Mouse (Mus musculus): ENCODE measurements around the gene Fbxo6. TPM values are rescaled to one million over a fixed set of nuclear protein-coding genes. Genes with fewer than 3 reads are reported as not detected.
"Not testable (repeated sequence)": the region's sequence is repeated elsewhere in the genome, so short reads cannot be mapped to it uniquely, and the experiment has no call there.

Gene Fbxo6
- 16.2 and 17.4 TPM in 2 replicates for polyA plus RNA-seq (2015; fragmentation: Nextera tagmentation; extraction: Ambion mirVana)

GRCm38 (mm10) chr4:148151267-148152168, at the start of gene Fbxo6:
TSS of gene Fbxo6 (minus strand) at chr4:148152140.
- H3K9me3 ChIP-seq (replicated peaks; ENCODE audit: control insufficient read depth, low read length), result no peaks in the 10 kb centered on the region
- H3K27me3 ChIP-seq (ENCODE audit: control insufficient read depth, insufficient read depth, low read length), result no peaks in the 10 kb centered on the region
- WGBS, result under 1% methylated on average over 54 of the region's 67 CpGs
- peak within 1 kb of the TSS; percentile 69 for H3K4me3 ChIP-seq (replicated peaks; ENCODE audit: low read length)
- peak within 1 kb of the TSS; percentile 84 for H3K9ac ChIP-seq (ENCODE audit: low read length)
- H3K27ac ChIP-seq (ENCODE audit: low read length), result peak within 1 kb of the TSS; percentile 89
- H3K36me3 ChIP-seq (ENCODE audit: control insufficient read depth, insufficient read depth, low read length), result no peaks in the 10 kb centered on the region
- H3K4me2 ChIP-seq (ENCODE audit: low read depth, low read length), result peak within 1 kb of the TSS; percentile 94
- H3K4me1 ChIP-seq (ENCODE audit: control insufficient read depth, insufficient read depth, low read length), result no peaks in the 10 kb centered on the region
- ATAC-seq (ENCODE audit: insufficient read depth, low FRiP score), result peak; percentile 89

GRCm38 (mm10) chr4:148198721-148199120, 46.8 kb upstream of the Fbxo6 start:
- H3K4me3 ChIP-seq (replicated peaks; ENCODE audit: low read length), result no peak overlapping the region
- no peaks in the 10 kb centered on the region for H3K4me1 ChIP-seq (ENCODE audit: control insufficient read depth, insufficient read depth, low read length)
- H3K36me3 ChIP-seq (ENCODE audit: control insufficient read depth, insufficient read depth, low read length), result no peaks in the 10 kb centered on the region
- no peak overlapping the region for H3K9ac ChIP-seq (ENCODE audit: low read length)
- no peaks in the 10 kb centered on the region for H3K9me3 ChIP-seq (replicated peaks; ENCODE audit: control insufficient read depth, low read length)
- 50% methylated on average over 10 of the region's 10 CpGs for WGBS
- no peak overlapping the region for H3K4me2 ChIP-seq (ENCODE audit: low read depth, low read length)
- ATAC-seq (ENCODE audit: insufficient read depth, low FRiP score), result no peak
- no peak overlapping the region for H3K27ac ChIP-seq (ENCODE audit: low read length)
- no peaks in the 10 kb centered on the region for H3K27me3 ChIP-seq (ENCODE audit: control insufficient read depth, insufficient read depth, low read length)

- no peaks in the 10 kb centered on the region for H3K27me3 ChIP-seq (ENCODE audit: control insufficient read depth, insufficient read depth, low read length)
- H3K9ac ChIP-seq (ENCODE audit: low read length), result no peak overlapping the region
- H3K27ac ChIP-seq (ENCODE audit: low read length), result no peak overlapping the region
- H3K36me3 ChIP-seq (ENCODE audit: control insufficient read depth, insufficient read depth, low read length), result no peaks in the 10 kb centered on the region
- 0 out of 2 replicates have a peak, but pooled peaks have one; percentile 10 for ATAC-seq (ENCODE audit: insufficient read depth, low FRiP score)
- no peak overlapping the region for H3K4me2 ChIP-seq (ENCODE audit: low read depth, low read length)
- H3K9me3 ChIP-seq (replicated peaks; ENCODE audit: control insufficient read depth, low read length), result no peaks in the 10 kb centered on the region
- no peaks in the 10 kb centered on the region for H3K4me1 ChIP-seq (ENCODE audit: control insufficient read depth, insufficient read depth, low read length)
- no peak overlapping the region for H3K4me3 ChIP-seq (replicated peaks; ENCODE audit: low read length)
Observed at GRCm38 (mm10) chr4:148194400-148194799, 42.5 kb upstream of the Fbxo6 start.

GRCm38 (mm10) chr4:148192707-148193245, 40.8 kb upstream of the Fbxo6 start:
- Histone ChIP-seq H3K27me3 (ENCODE audit: control insufficient read depth, insufficient read depth, low read length) (no peaks in the 10 kb centered on the region), H3K4me2 (ENCODE audit: low read depth, low read length) (no peak overlapping the region), H3K4me1 (ENCODE audit: control insufficient read depth, insufficient read depth, low read length) (no peaks in the 10 kb centered on the region), H3K9me3 (replicated peaks; ENCODE audit: control insufficient read depth, low read length) (no peaks in the 10 kb centered on the region), H3K9ac (ENCODE audit: low read length) (no peak overlapping the region), H3K36me3 (ENCODE audit: control insufficient read depth, insufficient read depth, low read length) (no peaks in the 10 kb centered on the region), H3K27ac (ENCODE audit: low read length) (no peak overlapping the region), H3K4me3 (replicated peaks; ENCODE audit: low read length) (no peak overlapping the region)
- 30% methylated on average over 11 of the region's 11 CpGs for WGBS
- no peak for ATAC-seq (ENCODE audit: insufficient read depth, low FRiP score)

- H3K27ac ChIP-seq (ENCODE audit: low read length); H3K36me3 ChIP-seq (ENCODE audit: control insufficient read depth, insufficient read depth, low read length); H3K27me3 ChIP-seq (ENCODE audit: control insufficient read depth, insufficient read depth, low read length); H3K4me1 ChIP-seq (ENCODE audit: control insufficient read depth, insufficient read depth, low read length); H3K4me3 ChIP-seq (replicated peaks; ENCODE audit: low read length); ATAC-seq (ENCODE audit: insufficient read depth, low FRiP score); H3K9me3 ChIP-seq (replicated peaks; ENCODE audit: control insufficient read depth, low read length); H3K9ac ChIP-seq (ENCODE audit: low read length); H3K4me2 ChIP-seq (ENCODE audit: low read depth, low read length): not testable (repeated sequence)
- WGBS, result 82% methylated on average over 1 of the region's 1 CpGs
Observed at GRCm38 (mm10) chr4:148188767-148189166, 36.8 kb upstream of the Fbxo6 start.

GRCm38 (mm10) chr4:148185819-148186218, 33.9 kb upstream of the Fbxo6 start:
- no peak for ATAC-seq (ENCODE audit: insufficient read depth, low FRiP score)
- H3K9me3 ChIP-seq (replicated peaks; ENCODE audit: control insufficient read depth, low read length), result no peaks in the 10 kb centered on the region
- no peaks in the 10 kb centered on the region for H3K4me1 ChIP-seq (ENCODE audit: control insufficient read depth, insufficient read depth, low read length)
- H3K27ac ChIP-seq (ENCODE audit: low read length), result no peak overlapping the region
- H3K4me2 ChIP-seq (ENCODE audit: low read depth, low read length), result no peak overlapping the region
- no peak overlapping the region for H3K4me3 ChIP-seq (replicated peaks; ENCODE audit: low read length)
- no peak overlapping the region for H3K9ac ChIP-seq (ENCODE audit: low read length)
- H3K27me3 ChIP-seq (ENCODE audit: control insufficient read depth, insufficient read depth, low read length), result no peaks in the 10 kb centered on the region
- 65% methylated on average over 4 of the region's 4 CpGs for WGBS
- H3K36me3 ChIP-seq (ENCODE audit: control insufficient read depth, insufficient read depth, low read length), result no peaks in the 10 kb centered on the region

- Histone ChIP-seq H3K9ac (ENCODE audit: low read length) (no peak overlapping the region), H3K36me3 (ENCODE audit: control insufficient read depth, insufficient read depth, low read length) (no peaks in the 10 kb centered on the region), H3K27me3 (ENCODE audit: control insufficient read depth, insufficient read depth, low read length) (no peaks in the 10 kb centered on the region), H3K9me3 (replicated peaks; ENCODE audit: control insufficient read depth, low read length) (no peaks in the 10 kb centered on the region), H3K4me2 (ENCODE audit: low read depth, low read length) (no peak overlapping the region), H3K27ac (ENCODE audit: low read length) (no peak overlapping the region), H3K4me3 (replicated peaks; ENCODE audit: low read length) (no peak overlapping the region), H3K4me1 (ENCODE audit: control insufficient read depth, insufficient read depth, low read length) (no peaks in the 10 kb centered on the region)
- no peak for ATAC-seq (ENCODE audit: insufficient read depth, low FRiP score)
- 66% methylated on average over 9 of the region's 9 CpGs for WGBS
Observed at GRCm38 (mm10) chr4:148184564-148184963, 32.6 kb upstream of the Fbxo6 start.

GRCm38 (mm10) chr4:148182363-148182762, 30.4 kb upstream of the Fbxo6 start:
- H3K27ac ChIP-seq (ENCODE audit: low read length), result no peak overlapping the region
- H3K4me3 ChIP-seq (replicated peaks; ENCODE audit: low read length), result no peak overlapping the region
- H3K9me3 ChIP-seq (replicated peaks; ENCODE audit: control insufficient read depth, low read length), result no peaks in the 10 kb centered on the region
- 43% methylated on average over 8 of the region's 8 CpGs for WGBS
- no peaks in the 10 kb centered on the region for H3K27me3 ChIP-seq (ENCODE audit: control insufficient read depth, insufficient read depth, low read length)
- no peak for ATAC-seq (ENCODE audit: insufficient read depth, low FRiP score)
- H3K4me2 ChIP-seq (ENCODE audit: low read depth, low read length), result no peak overlapping the region
- H3K36me3 ChIP-seq (ENCODE audit: control insufficient read depth, insufficient read depth, low read length), result no peaks in the 10 kb centered on the region
- H3K9ac ChIP-seq (ENCODE audit: low read length), result no peak overlapping the region
- H3K4me1 ChIP-seq (ENCODE audit: control insufficient read depth, insufficient read depth, low read length), result no peaks in the 10 kb centered on the region

- H3K4me3 ChIP-seq (replicated peaks; ENCODE audit: low read length), result no peak overlapping the region
- no peak for ATAC-seq (ENCODE audit: insufficient read depth, low FRiP score)
- H3K36me3 ChIP-seq (ENCODE audit: control insufficient read depth, insufficient read depth, low read length), result no peaks in the 10 kb centered on the region
- H3K4me2 ChIP-seq (ENCODE audit: low read depth, low read length), result no peak overlapping the region
- 84% methylated on average over 12 of the region's 12 CpGs for WGBS
- H3K4me1 ChIP-seq (ENCODE audit: control insufficient read depth, insufficient read depth, low read length), result no peaks in the 10 kb centered on the region
- H3K27me3 ChIP-seq (ENCODE audit: control insufficient read depth, insufficient read depth, low read length), result no peaks in the 10 kb centered on the region
- no peak overlapping the region for H3K9ac ChIP-seq (ENCODE audit: low read length)
- no peak overlapping the region for H3K27ac ChIP-seq (ENCODE audit: low read length)
- no peaks in the 10 kb centered on the region for H3K9me3 ChIP-seq (replicated peaks; ENCODE audit: control insufficient read depth, low read length)
Observed at GRCm38 (mm10) chr4:148181483-148181882, 29.5 kb upstream of the Fbxo6 start.
